Mouse (Mus musculus): ENCODE results near the gene Kalrn. TPM values are rescaled to one million over a fixed set of nuclear protein-coding genes. Genes with fewer than 3 reads are reported as not detected.

Kalrn gene
- polyA plus RNA-seq, 1 experiment, result 278 TPM

- TF ChIP-seq CTCF (IDR thresholded peaks at IDR 0.05; ENCODE audit: extremely low read depth, insufficient read depth, low read length) (no peak), POLR2A (IDR thresholded peaks at IDR 0.05; ENCODE audit: extremely low read depth, insufficient read depth, low read length) (0 out of 2 replicates have a peak, but pooled peaks have one; percentile 18)
- Histone ChIP-seq H3K4me3 (ENCODE audit: insufficient read depth, low read length) (no peak overlapping the region), H3K4me1 (ENCODE audit: control insufficient read depth, insufficient read depth, low read length) (peaks cover 30% of the 10 kb centered on the region), H3K27ac (ENCODE audit: insufficient read depth, low read length) (0 out of 2 replicates have a peak overlapping the region, but pooled peaks have one; percentile 4)
Observed at GRCm38 (mm10) chr16:34254646-34255022, 318.7 kb downstream of the Kalrn start.

DNA sequence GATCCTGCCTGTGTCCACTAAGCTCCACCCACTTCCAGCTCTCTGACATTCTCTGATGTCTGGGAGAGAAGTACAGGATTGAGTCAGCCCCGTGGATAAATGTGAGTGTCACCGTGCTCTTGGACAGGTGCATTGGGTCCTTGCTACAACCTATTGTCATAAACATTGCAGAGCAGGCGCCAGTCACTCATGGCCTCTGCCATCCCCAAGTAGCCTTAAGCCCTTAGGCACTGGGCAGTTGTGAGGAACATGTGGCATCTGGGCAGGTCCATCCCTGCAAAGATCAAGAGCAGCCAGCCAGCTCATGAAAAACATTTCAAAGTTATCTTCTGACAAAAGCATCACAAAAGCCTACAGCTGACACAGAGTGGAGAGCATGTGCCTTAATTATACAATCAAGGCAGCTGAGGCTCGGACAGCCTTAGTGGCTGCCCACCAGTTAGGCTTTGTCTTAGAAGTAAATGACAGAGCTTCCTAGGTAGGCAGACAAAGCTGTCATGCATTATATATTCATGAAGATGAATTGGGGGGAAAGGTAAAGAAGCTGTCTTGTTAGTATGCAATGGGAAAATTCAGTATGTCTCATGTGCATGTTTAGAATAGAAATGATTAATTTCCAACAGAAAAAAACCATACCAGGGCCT, 319.2 kb downstream of the Kalrn start:
- no peak overlapping the region for H3K4me3 ChIP-seq (ENCODE audit: insufficient read depth, low read length)
- H3K27ac ChIP-seq (ENCODE audit: insufficient read depth, low read length), result peak overlapping the region; percentile 32; the same call in 1 of the 2 replicates
- no peak for TF ChIP-seq CTCF (IDR thresholded peaks at IDR 0.05; ENCODE audit: extremely low read depth, insufficient read depth, low read length)
- peak; percentile 20; the same call in 1 of the 2 replicates for TF ChIP-seq POLR2A (IDR thresholded peaks at IDR 0.05; ENCODE audit: extremely low read depth, insufficient read depth, low read length)
- peaks cover 30% of the 10 kb centered on the region for H3K4me1 ChIP-seq (ENCODE audit: control insufficient read depth, insufficient read depth, low read length)

DNA sequence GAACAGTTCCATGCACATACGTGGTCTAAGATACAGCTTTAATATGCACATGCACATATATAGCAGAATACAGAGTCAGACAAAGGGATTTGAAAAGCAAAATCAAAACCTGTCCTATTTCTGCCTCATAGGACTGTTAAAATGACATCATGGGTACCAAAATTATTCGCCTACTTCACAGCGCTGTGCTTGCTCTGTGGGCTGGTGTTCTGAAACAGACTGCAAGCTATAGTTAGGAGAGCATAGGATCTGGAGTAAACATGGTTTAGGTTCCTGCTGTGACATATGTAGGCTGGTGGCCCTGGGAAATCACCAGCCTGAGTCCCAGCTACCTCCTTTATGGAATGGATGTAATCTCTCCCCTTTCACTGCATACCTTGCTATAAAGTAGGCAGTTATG, 320.7 kb downstream of the Kalrn start:
- Histone ChIP-seq H3K4me1 (ENCODE audit: control insufficient read depth, insufficient read depth, low read length) (peaks cover 33% of the 10 kb centered on the region), H3K27ac (ENCODE audit: insufficient read depth, low read length) (no peak overlapping the region), H3K4me3 (ENCODE audit: insufficient read depth, low read length) (no peak overlapping the region)
- 0 out of 2 replicates have a peak, but pooled peaks have one; percentile 40 for TF ChIP-seq POLR2A (IDR thresholded peaks at IDR 0.05; ENCODE audit: extremely low read depth, insufficient read depth, low read length)
- no peak for TF ChIP-seq CTCF (IDR thresholded peaks at IDR 0.05; ENCODE audit: extremely low read depth, insufficient read depth, low read length)

DNA sequence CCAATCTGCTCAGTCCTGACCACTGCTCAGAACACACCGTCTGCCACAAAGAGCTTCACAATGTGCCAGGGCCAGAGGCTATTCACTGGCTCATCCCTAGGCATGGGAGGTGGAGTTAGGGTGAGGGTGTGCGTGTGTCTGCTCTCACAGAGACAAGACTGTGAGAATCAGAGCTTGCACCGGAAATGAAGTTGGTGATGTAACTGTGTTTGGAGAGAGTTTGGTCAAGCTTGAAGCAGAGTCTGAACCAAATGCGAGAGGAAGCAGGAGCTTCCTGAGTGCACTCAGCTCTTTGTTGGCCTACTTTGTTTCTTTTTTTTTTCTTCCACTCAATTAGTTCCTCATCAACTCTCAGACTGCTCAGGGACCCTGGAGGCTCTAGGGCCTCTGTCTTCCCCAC, 325.1 kb downstream of the Kalrn start:
- H3K4me1 ChIP-seq (ENCODE audit: control insufficient read depth, insufficient read depth, low read length), result peaks cover 18% of the 10 kb centered on the region
- no peak for TF ChIP-seq POLR2A (IDR thresholded peaks at IDR 0.05; ENCODE audit: extremely low read depth, insufficient read depth, low read length)
- TF ChIP-seq CTCF (IDR thresholded peaks at IDR 0.05; ENCODE audit: extremely low read depth, insufficient read depth, low read length), result no peak
- H3K4me3 ChIP-seq (ENCODE audit: insufficient read depth, low read length), result no peak overlapping the region
- no peak overlapping the region for H3K27ac ChIP-seq (ENCODE audit: insufficient read depth, low read length)

DNA sequence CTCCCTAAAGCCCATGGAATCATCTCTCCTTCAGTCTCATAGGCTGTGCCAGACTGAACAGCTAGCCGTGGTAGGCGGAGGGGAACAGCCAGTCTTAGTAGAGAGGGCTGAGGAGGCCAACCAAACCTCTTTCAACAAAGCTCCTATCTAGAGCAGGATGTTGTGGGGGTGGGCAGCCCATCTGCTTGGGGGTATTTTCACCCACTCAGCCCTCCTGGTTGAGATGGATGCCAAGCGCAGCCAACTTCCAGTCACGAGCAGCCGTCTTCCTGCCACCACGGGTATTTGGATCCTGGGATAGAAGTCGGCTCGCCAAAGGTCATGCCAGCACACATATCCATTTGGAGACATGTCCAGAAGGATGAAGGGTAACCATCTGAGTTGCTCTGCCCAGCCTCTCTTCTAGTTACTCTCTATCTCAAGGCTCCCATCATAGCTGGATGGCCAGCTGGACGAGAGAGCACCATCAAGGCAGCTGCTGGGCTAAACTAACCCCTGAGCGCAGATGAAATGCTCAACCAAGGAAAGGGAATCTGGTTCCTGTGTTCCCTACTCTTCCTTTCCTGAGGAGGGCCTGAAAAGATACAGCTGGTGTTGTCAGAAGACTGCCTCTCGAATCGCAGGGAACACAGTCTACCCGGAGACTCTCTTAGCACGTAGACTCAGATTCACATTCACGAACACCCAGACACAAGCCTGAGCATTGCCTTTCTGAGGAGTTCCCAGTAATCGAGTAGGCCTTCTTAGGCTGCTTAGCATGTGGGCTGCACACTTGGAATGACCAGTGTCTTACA, 331.2 kb downstream of the Kalrn start:
- H3K4me1 ChIP-seq (ENCODE audit: control insufficient read depth, insufficient read depth, low read length), result peaks cover 25% of the 10 kb centered on the region
- no peak for TF ChIP-seq CTCF (IDR thresholded peaks at IDR 0.05; ENCODE audit: extremely low read depth, insufficient read depth, low read length)
- TF ChIP-seq POLR2A (IDR thresholded peaks at IDR 0.05; ENCODE audit: extremely low read depth, insufficient read depth, low read length), result 0 out of 2 replicates have a peak, but pooled peaks have one; percentile 24
- H3K4me3 ChIP-seq (ENCODE audit: insufficient read depth, low read length), result no peak overlapping the region
- H3K27ac ChIP-seq (ENCODE audit: insufficient read depth, low read length), result peak overlapping the region; percentile 61

DNA sequence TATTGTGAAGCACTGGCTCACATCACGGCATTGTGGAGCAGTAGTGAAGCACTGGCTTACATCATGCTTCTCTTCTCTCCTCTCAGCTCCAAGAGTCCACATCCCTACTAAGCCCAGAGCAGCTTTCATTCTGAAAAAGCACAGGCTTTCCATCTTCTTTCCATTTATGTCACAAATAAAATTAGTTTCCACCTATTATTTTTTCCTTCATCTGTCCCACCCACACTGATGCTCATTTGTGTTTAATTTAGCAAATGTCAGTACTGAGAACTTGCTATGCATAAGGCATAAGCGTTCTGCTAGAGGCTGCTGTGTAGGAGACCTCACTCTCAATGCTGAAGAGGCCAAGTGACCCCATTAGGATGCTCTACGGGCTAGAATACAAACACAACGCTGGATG, 333.7 kb downstream of the Kalrn start:
- Histone ChIP-seq H3K4me3 (ENCODE audit: insufficient read depth, low read length) (no peak overlapping the region), H3K4me1 (ENCODE audit: control insufficient read depth, insufficient read depth, low read length) (peaks cover 26% of the 10 kb centered on the region), H3K27ac (ENCODE audit: insufficient read depth, low read length) (peak overlapping the region; percentile 56)
- TF ChIP-seq POLR2A (IDR thresholded peaks at IDR 0.05; ENCODE audit: extremely low read depth, insufficient read depth, low read length), result no peak
- TF ChIP-seq CTCF (IDR thresholded peaks at IDR 0.05; ENCODE audit: extremely low read depth, insufficient read depth, low read length), result no peak

DNA sequence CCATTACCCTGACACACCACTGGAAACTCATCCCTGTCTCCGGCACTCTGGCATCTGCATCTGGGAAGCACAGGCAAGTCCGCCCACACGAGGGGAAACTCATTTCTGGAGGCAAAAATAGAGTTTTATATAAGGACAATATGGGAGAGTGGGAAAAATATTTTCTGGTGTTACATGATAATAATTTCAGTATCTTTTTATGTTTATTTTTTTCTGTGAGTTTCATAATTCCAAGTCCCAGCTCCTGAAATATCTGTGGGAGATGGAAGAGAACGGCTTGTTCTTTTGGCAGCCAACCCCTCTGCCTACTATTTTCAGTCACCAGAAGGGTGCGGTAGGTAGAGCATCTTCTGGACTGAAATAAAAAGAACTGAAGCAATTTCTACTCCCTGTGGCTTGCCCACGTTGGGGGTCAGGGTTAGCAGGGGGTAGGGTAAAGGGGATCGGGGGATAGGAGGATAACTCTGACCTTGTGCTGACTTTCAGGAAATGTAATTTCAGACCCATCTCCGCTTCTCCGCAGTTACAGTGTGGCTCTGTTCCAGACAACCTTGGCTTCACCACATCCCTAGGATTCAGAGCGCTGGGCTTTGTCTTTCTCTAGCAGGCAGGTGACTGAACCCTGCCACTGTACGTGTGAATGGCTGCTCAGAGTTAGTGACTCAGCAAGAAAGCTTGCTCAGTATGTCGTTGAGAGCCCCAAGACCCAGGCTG, 336.3 kb downstream of the Kalrn start:
- peak; percentile 66 for TF ChIP-seq POLR2A (IDR thresholded peaks at IDR 0.05; ENCODE audit: extremely low read depth, insufficient read depth, low read length)
- no peak for TF ChIP-seq CTCF (IDR thresholded peaks at IDR 0.05; ENCODE audit: extremely low read depth, insufficient read depth, low read length)
- H3K27ac ChIP-seq (ENCODE audit: insufficient read depth, low read length), result peak overlapping the region; percentile 76
- H3K4me1 ChIP-seq (ENCODE audit: control insufficient read depth, insufficient read depth, low read length), result peaks cover 28% of the 10 kb centered on the region
- H3K4me3 ChIP-seq (ENCODE audit: insufficient read depth, low read length), result no peak overlapping the region

- Histone ChIP-seq H3K27ac (ENCODE audit: insufficient read depth, low read length) (peak overlapping the region; percentile 70; the same call in 1 of the 2 replicates), H3K4me1 (ENCODE audit: control insufficient read depth, insufficient read depth, low read length) (peaks cover 23% of the 10 kb centered on the region), H3K4me3 (ENCODE audit: insufficient read depth, low read length) (no peak overlapping the region)
- no peak for TF ChIP-seq CTCF (IDR thresholded peaks at IDR 0.05; ENCODE audit: extremely low read depth, insufficient read depth, low read length)
- no peak for TF ChIP-seq POLR2A (IDR thresholded peaks at IDR 0.05; ENCODE audit: extremely low read depth, insufficient read depth, low read length)
Observed at GRCm38 (mm10) chr16:34235086-34235485, 338.2 kb downstream of the Kalrn start.

GRCm38 (mm10) chr16:34231952-34232351, 341.4 kb downstream of the Kalrn start:
- Histone ChIP-seq H3K4me3 (ENCODE audit: insufficient read depth, low read length) (no peak overlapping the region), H3K4me1 (ENCODE audit: control insufficient read depth, insufficient read depth, low read length) (peaks cover 21% of the 10 kb centered on the region), H3K27ac (ENCODE audit: insufficient read depth, low read length) (peak overlapping the region; percentile 48; the same call in 1 of the 2 replicates)
- TF ChIP-seq POLR2A (IDR thresholded peaks at IDR 0.05; ENCODE audit: extremely low read depth, insufficient read depth, low read length) (no peak), CTCF (IDR thresholded peaks at IDR 0.05; ENCODE audit: extremely low read depth, insufficient read depth, low read length) (no peak)
